Mouse (Mus musculus) lung, postnatal 0 days (tissue): ENCODE data around the gene Fbxo11.

Experiments
- CTCF ChIP-seq: IDR thresholded peaks from 2 replicates; pipeline ENCODE4 v1.5.1; 2016; ENCODE audit warnings: antibody characterized with exemption, mild to moderate bottlenecking
- EP300 ChIP-seq: IDR thresholded peaks from 2 replicates; pipeline ENCODE4 v1.6.1; 2016; ENCODE audit warnings: antibody characterized with exemption, mild to moderate bottlenecking, control low read depth

DNA sequence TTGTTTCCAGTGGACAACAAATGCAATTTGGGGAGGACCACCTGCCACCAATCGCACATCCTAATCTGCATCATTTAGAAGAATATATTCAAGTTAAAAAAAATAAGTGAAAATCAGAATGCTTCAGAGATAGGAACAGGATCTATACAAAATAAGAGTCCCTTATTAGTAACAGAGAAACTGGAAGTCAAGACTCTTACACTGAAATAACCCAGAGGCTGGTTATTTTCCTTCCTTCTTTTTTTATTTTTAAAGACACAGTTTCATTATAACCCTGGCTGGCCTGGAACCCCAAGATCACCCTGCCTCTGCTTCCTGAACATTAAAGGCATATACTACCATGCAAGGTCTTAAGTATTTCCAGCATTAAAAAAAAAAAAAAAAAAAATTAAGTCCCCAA, 7.2 kb downstream of the Fbxo11 start:
- TF ChIP-seq CTCF = no peak
- TF ChIP-seq EP300 = no peak
